Mouse (Mus musculus) limb, embryonic 15.5 days (tissue): Measurements from ENCODE around the gene Plod1. TPM values are rescaled to one million over a fixed set of nuclear protein-coding genes. Genes with fewer than 3 reads are reported as not detected.

Experiments
- ATAC-seq: fragments of 200-750 bp; cut with Nextera tagmentation; 2 replicates; pipeline ENCODE4 v1.8.0; 2017; ENCODE audit warnings: low read depth, moderate TSS enrichment; ENCODE audit not compliant: insufficient number of reproducible peaks, low FRiP score, low TSS enrichment
- H3K27ac ChIP-seq: fragments of 300-500 bp; sonication (generic); 2 replicates; pipeline ENCODE4 v1.5.1; 2015; ENCODE audit warnings: moderate library complexity, mild to moderate bottlenecking, inconsistent platforms
- H3K27me3 ChIP-seq: fragments of 300-500 bp; sonication (generic); 2 replicates; pipeline ENCODE4 v1.6.1; 2015; ENCODE audit warnings: inconsistent platforms
- H3K36me3 ChIP-seq: fragments of 300-500 bp; sonication (generic); 2 replicates; pipeline ENCODE4 v1.6.1; 2015; ENCODE audit warnings: inconsistent platforms
- H3K4me1 ChIP-seq: fragments of 300-500 bp; sonication (generic); 2 replicates; pipeline ENCODE4 v1.6.1; 2015; ENCODE audit warnings: inconsistent platforms
- H3K4me2 ChIP-seq: fragments of 300-500 bp; sonication (generic); 2 replicates; pipeline ENCODE4 v1.6.1; 2015; ENCODE audit warnings: mild to moderate bottlenecking, inconsistent platforms
- H3K4me3 ChIP-seq: fragments of 300-500 bp; sonication (generic); 2 replicates; pipeline ENCODE4 v1.5.1; 2015; ENCODE audit warnings: mild to moderate bottlenecking, inconsistent platforms
- H3K9ac ChIP-seq: fragments of 300-500 bp; sonication (generic); 2 replicates; pipeline ENCODE4 v1.6.1; 2015; ENCODE audit warnings: inconsistent platforms
- H3K9me3 ChIP-seq: fragments of 300-500 bp; sonication (generic); 2 replicates; pipeline ENCODE4 v1.6.1; 2016; ENCODE audit warnings: inconsistent platforms
- WGBS: fragments of 180-500 bp; shearing (Covaris S2); methylation state at CpG from one replicate; pipeline ENCODE4 v1.1.7; 2015; 5-methylcytosine and 5-hydroxymethylcytosine counted together
- polyA plus RNA-seq: library from polyadenylated mRNA; unstranded; fragments of >200 nt; fragmentation: Nextera tagmentation; extraction: Ambion mirVana; gene quantifications from 2 replicates; pipeline ENCODE4 v1.2.1, GENCODE M21; 2015

Gene Plod1
- polyA plus RNA-seq, 1 experiment from 2014 or later, result 123 TPM

GRCm38 (mm10) chr4:147866056-147866455 is 70.5 kb downstream of the Plod1 start:
- Histone ChIP-seq H3K4me1 (peaks cover 23% of the 10 kb centered on the region), H3K9ac (no peak overlapping the region), H3K4me2 (no peak overlapping the region), H3K27me3 (no peaks in the 10 kb centered on the region), H3K4me3 (no peak overlapping the region), H3K27ac (no peak overlapping the region), H3K9me3 (no peaks in the 10 kb centered on the region), H3K36me3 (peaks cover 43% of the 10 kb centered on the region)
- no peak for ATAC-seq
- 95% methylated on average over 9 of the region's 9 CpGs for WGBS

DNA sequence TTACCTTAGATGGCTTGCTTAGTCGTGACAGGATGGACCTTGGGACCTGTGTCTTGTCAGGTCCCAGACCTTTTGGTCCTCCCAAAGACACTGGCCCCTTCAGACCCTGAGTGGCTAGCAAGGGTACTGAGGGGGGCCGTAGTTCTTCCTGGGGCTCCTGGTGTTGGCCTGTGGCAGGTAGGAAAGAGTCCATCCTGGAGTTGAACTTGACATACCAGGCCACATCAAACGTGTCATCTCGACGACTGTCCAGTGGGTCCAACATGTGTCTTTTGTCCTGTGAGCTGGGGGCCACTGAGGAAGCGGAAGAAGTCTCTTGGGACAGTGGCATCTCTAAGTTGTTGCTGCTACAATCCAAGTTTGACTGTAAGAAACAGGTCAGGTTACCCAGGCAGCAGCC is 70.9 kb downstream of the Plod1 start:
- Histone ChIP-seq H3K4me3 (no peak overlapping the region), H3K27ac (no peak overlapping the region), H3K4me1 (peaks cover 23% of the 10 kb centered on the region), H3K36me3 (peaks cover 46% of the 10 kb centered on the region), H3K9ac (no peak overlapping the region), H3K27me3 (no peaks in the 10 kb centered on the region), H3K4me2 (no peak overlapping the region), H3K9me3 (no peaks in the 10 kb centered on the region)
- ATAC-seq, result no peak
- WGBS, result 88% methylated on average over 6 of the region's 6 CpGs

DNA sequence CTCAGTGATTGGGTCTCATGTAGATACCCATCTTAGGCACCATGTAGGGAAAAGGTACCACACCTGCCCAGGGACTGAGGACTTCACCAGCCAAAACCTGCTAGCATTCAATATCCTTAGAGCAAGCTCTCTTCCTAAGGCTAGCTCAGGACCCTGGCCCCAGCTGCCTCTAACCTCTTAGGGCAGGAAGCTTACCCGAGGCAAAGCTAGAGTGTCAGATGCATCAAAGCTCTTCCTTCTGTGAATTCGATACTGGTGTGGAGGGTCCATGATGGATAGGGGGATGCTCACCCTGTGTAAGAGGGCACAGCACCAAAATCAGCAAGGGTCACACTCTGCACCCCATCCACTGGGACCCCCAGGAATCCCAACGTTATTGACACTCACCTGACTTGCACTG is 74.5 kb downstream of the Plod1 start:
- Histone ChIP-seq H3K4me2 (no peak overlapping the region), H3K9me3 (no peaks in the 10 kb centered on the region), H3K36me3 (peaks cover 52% of the 10 kb centered on the region), H3K4me1 (peaks cover 2% of the 10 kb centered on the region), H3K4me3 (no peak overlapping the region), H3K9ac (no peak overlapping the region), H3K27me3 (no peaks in the 10 kb centered on the region), H3K27ac (no peak overlapping the region)
- ATAC-seq, result no peak
- 86% methylated on average over 3 of the region's 3 CpGs for WGBS

Other genes with a start within 250 kb of the Plod1 start
- gene Zfp534, start 234.2 kb downstream of the Plod1 start, polyA plus RNA-seq, result not detected in 2 replicates
- 6.7 and 7.7 TPM in 2 replicates for gene Zfp984, start 127.0 kb downstream of the Plod1 start, polyA plus RNA-seq
- 5.0 and 5.4 TPM in 2 replicates for gene Zfp933, start 88.4 kb downstream of the Plod1 start, polyA plus RNA-seq
- gene Miip, start 68.0 kb downstream of the Plod1 start, polyA plus RNA-seq, result 30.8 and 36.3 TPM in 2 replicates
- gene Fv1, start 67.8 kb downstream of the Plod1 start, polyA plus RNA-seq, result 8.9 and 9.4 TPM in 2 replicates
- 37.8 and 42.5 TPM in 2 replicates for gene Mfn2, start 32.1 kb downstream of the Plod1 start, polyA plus RNA-seq
- 13.6 and 16.4 TPM in 2 replicates for gene 2510039O18Rik, start 4.1 kb upstream of the Plod1 start, polyA plus RNA-seq
- 0.19 TPM in 1 of 2 replicates, not detected in the other for gene Nppb, start 49.0 kb upstream of the Plod1 start, polyA plus RNA-seq
- gene Nppa, start 64.0 kb upstream of the Plod1 start, polyA plus RNA-seq, result not detected in 2 replicates
- 6.5 and 6.8 TPM in 2 replicates for gene Clcn6, start 102.1 kb upstream of the Plod1 start, polyA plus RNA-seq
- 23.0 and 24.7 TPM in 2 replicates for gene Mthfr, start 102.3 kb upstream of the Plod1 start, polyA plus RNA-seq
- 14.8 and 15.9 TPM in 2 replicates for gene Agtrap, start 151.3 kb upstream of the Plod1 start, polyA plus RNA-seq
- 47.7 and 48.4 TPM in 2 replicates for gene Mad2l2, start 193.6 kb upstream of the Plod1 start, polyA plus RNA-seq
- gene Draxin, start 193.9 kb upstream of the Plod1 start, polyA plus RNA-seq, result 0.22 and 0.29 TPM in 2 replicates
- gene Fbxo6, start 215.4 kb upstream of the Plod1 start, polyA plus RNA-seq, result 18.0 and 20.8 TPM in 2 replicates
- gene Fbxo44, start 223.7 kb upstream of the Plod1 start, polyA plus RNA-seq, result 5.2 and 6.5 TPM in 2 replicates
- 4.2 and 4.5 TPM in 2 replicates for gene Fbxo2, start 223.9 kb upstream of the Plod1 start, polyA plus RNA-seq